ENCODE assay signal across 8 mouse cellular contexts in genomic region chr6:33248894-33249758, GRCm38 (mm10). TPM values are rescaled to one million over a fixed set of nuclear protein-coding genes. Genes with fewer than 3 reads are reported as not detected.
DNase-seq lines count a peak whose midpoint lies in the region; ATAC-seq lines count a peak whose summit lies in the region.

Gene Exoc4 (plus strand): TSS chr6:33249085.

- DNase-seq in CD4-positive, CD25-positive, alpha-beta regulatory T cell, adult 2 months (ENCODE audit: low read depth, low spot score): peak; percentile 96
- peak; percentile 76 for DNase-seq in fat pad, adult 2 months (ENCODE audit: extremely low read depth, low read depth, low spot score)
- DNase-seq in kidney, postnatal 10 days: peak; percentile 95
- DNase-seq in natural killer cell, adult 2 months (ENCODE audit: low spot score in 2 of 2): peak; percentile 92

- H3K36me3 ChIP-seq in heart, embryonic 13.5 days: no peaks in the 10 kb centered on the region
- no peaks in the 10 kb centered on the region for H3K36me3 ChIP-seq in liver, embryonic 12.5 days
- no peaks in the 10 kb centered on the region for H3K36me3 ChIP-seq in stomach, embryonic 15.5 days

- peak within 1 kb of the TSS; percentile 92 for H3K4me2 ChIP-seq in heart, embryonic 13.5 days
- H3K4me2 ChIP-seq in liver, embryonic 12.5 days: peak within 1 kb of the TSS; percentile 85
- H3K4me2 ChIP-seq in stomach, embryonic 15.5 days: peak within 1 kb of the TSS; percentile 67

- H3K9ac ChIP-seq in heart, embryonic 13.5 days: peak within 1 kb of the TSS; percentile 93
- H3K9ac ChIP-seq in liver, embryonic 12.5 days: peak within 1 kb of the TSS; percentile 86
- peak within 1 kb of the TSS; percentile 65 for H3K9ac ChIP-seq in stomach, embryonic 15.5 days

- H3K4me1 ChIP-seq in brown adipose tissue, adult 24 weeks (ENCODE audit: control insufficient read depth, insufficient read depth, insufficient read length, low read length): no peaks in the 10 kb centered on the region; the same call in 1 of the 2 replicates
- H3K4me1 ChIP-seq in heart, embryonic 13.5 days: peaks cover 39% of the 10 kb centered on the region
- H3K4me1 ChIP-seq in liver, embryonic 12.5 days: peaks cover 39% of the 10 kb centered on the region
- H3K4me1 ChIP-seq in stomach, embryonic 15.5 days: no peaks in the 10 kb centered on the region

- H3K9me3 ChIP-seq in heart, embryonic 13.5 days: no peaks in the 10 kb centered on the region
- H3K9me3 ChIP-seq in liver, embryonic 12.5 days (replicated peaks): no peaks in the 10 kb centered on the region
- H3K9me3 ChIP-seq in stomach, embryonic 15.5 days: no peaks in the 10 kb centered on the region

- peak within 1 kb of the TSS; percentile 97 for H3K4me3 ChIP-seq in brown adipose tissue, adult 24 weeks (ENCODE audit: insufficient read depth, low read depth, low read length)
- peak within 1 kb of the TSS; percentile 95 for H3K4me3 ChIP-seq in heart, embryonic 13.5 days
- H3K4me3 ChIP-seq in liver, embryonic 12.5 days: peak within 1 kb of the TSS; percentile 91
- peak within 1 kb of the TSS; percentile 89 for H3K4me3 ChIP-seq in stomach, embryonic 15.5 days (replicated peaks)

- no peak within 1 kb of the TSS for H3K27ac ChIP-seq in brown adipose tissue, adult 24 weeks (replicated peaks; ENCODE audit: low read depth, low read length)
- H3K27ac ChIP-seq in heart, embryonic 13.5 days (replicated peaks): peak within 1 kb of the TSS; percentile 68
- H3K27ac ChIP-seq in liver, embryonic 12.5 days: peak within 1 kb of the TSS; percentile 70
- no peak within 1 kb of the TSS; the same call in 1 of the 2 replicates for H3K27ac ChIP-seq in stomach, embryonic 15.5 days

- ATAC-seq in heart, embryonic 13.5 days (ENCODE audit: extremely low read depth, insufficient number of reproducible peaks, low FRiP score, low TSS enrichment): peak; percentile 97
- peak; percentile 100 for ATAC-seq in liver, embryonic 12.5 days
- peak; percentile 100 for ATAC-seq in stomach, embryonic 15.5 days (ENCODE audit: insufficient read depth, low FRiP score, low read depth)

- WGBS in heart, embryonic 13.5 days: 3% methylated on average over 32 of the region's 34 CpGs
- WGBS in liver, embryonic 12.5 days (ENCODE audit: insufficient replicate concordance): 2% methylated on average over 34 of the region's 34 CpGs
- 1% methylated on average over 32 of the region's 34 CpGs for WGBS in stomach, embryonic 15.5 days

- H3K27me3 ChIP-seq in heart, embryonic 13.5 days (replicated peaks): no peaks in the 10 kb centered on the region
- H3K27me3 ChIP-seq in liver, embryonic 12.5 days (replicated peaks): no peaks in the 10 kb centered on the region
- no peaks in the 10 kb centered on the region for H3K27me3 ChIP-seq in stomach, embryonic 15.5 days (replicated peaks)

RNA-seq across cellular contexts. Expression of gene Exoc4, which starts in this region (rescaled TPM):
- 15.5 and 18.9 TPM in 2 replicates for polyA plus RNA-seq in brown adipose tissue, adult 24 weeks (2012; ENCODE audit: insufficient read depth, insufficient read length, missing spikeins)
- 31.3 and 34.0 TPM in 2 replicates for polyA plus RNA-seq in heart, embryonic 13.5 days (2015; fragmentation: Nextera tagmentation; extraction: Ambion mirVana)
- polyA plus RNA-seq in liver, embryonic 12.5 days (2016; fragmentation: Nextera tagmentation; extraction: Ambion mirVana): 17.0 and 17.6 TPM in 2 replicates
- polyA plus RNA-seq in stomach, embryonic 15.5 days (2015; fragmentation: Nextera tagmentation; extraction: Ambion mirVana): 31.4 and 34.4 TPM in 2 replicates

Comparison
In these comparisons a context has a peak if more than half of its experiments do, and no peak if none do; other contexts are left out.
1. H3K27ac ChIP-seq: peak in heart, embryonic 13.5 days (single experiment) and liver, embryonic 12.5 days (single experiment); none in brown adipose tissue, adult 24 weeks (single experiment) and stomach, embryonic 15.5 days (single experiment).
2. Peak in every context shown above with its lines, with median percentiles within 50 percentile points of each other: DNase-seq, H3K4me3 ChIP-seq, ATAC-seq, H3K4me2 ChIP-seq and H3K9ac ChIP-seq.